Mouse (Mus musculus) kidney, adult 2 months (tissue): ENCODE data around the gene Ube2z. TPM values are rescaled to one million over a fixed set of nuclear protein-coding genes. Genes with fewer than 3 reads are reported as not detected.
A peak's percentile ranks its signal among the peaks of the same experiment; 100 is the strongest.

Source experiments
- DNase-seq: peaks from one replicate; pipeline ENCODE4 v3.0.0; 2021
- H3K27ac ChIP-seq: fragments of 200-500 bp; 2 replicates; pipeline ENCODE4 v1.5.1; 2012; ENCODE audit warnings: low read depth, low read length, control low read depth, inconsistent platforms; ENCODE audit not compliant: insufficient read depth
- H3K27me3 ChIP-seq: fragments of 200-500 bp; replicated peaks from 2 replicates; pipeline ENCODE4 v1.6.1; 2012; ENCODE audit warnings: mild to moderate bottlenecking, moderate library complexity, low read length, inconsistent platforms; ENCODE audit not compliant: control insufficient read depth, insufficient read depth
- H3K36me3 ChIP-seq: fragments of 200-500 bp; 2 replicates; pipeline ENCODE4 v1.6.1; 2012; ENCODE audit warnings: mild to moderate bottlenecking, moderate library complexity, low read length, inconsistent platforms; ENCODE audit not compliant: control insufficient read depth, insufficient read depth
- H3K4me1 ChIP-seq: fragments of 200-500 bp; 2 replicates; pipeline ENCODE4 v1.6.1; 2011; ENCODE audit warnings: low read length; ENCODE audit not compliant: control insufficient read depth, insufficient read depth
- H3K4me3 ChIP-seq: fragments of 200-500 bp; 2 replicates; pipeline ENCODE4 v1.5.1; 2011; ENCODE audit warnings: mild to moderate bottlenecking, low read depth, low read length, control low read depth; ENCODE audit not compliant: insufficient read depth
- CTCF ChIP-seq: fragments of 200-500 bp; conservative IDR thresholded peaks from 2 replicates; pipeline ENCODE4 v1.5.1; 2011; ENCODE audit warnings: low read depth, mild to moderate bottlenecking, control low read depth, low read length, moderate library complexity, mixed read lengths; ENCODE audit not compliant: insufficient read depth, insufficient read length
- POLR2A ChIP-seq: fragments of 200-500 bp; IDR thresholded peaks from one replicate; pipeline ENCODE4 v1.6.1; 2011; ENCODE audit warnings: low read depth, low read length, control low read depth
- WGBS: fragments of 180-500 bp; shearing (Covaris S2); methylation state at CpG from one replicate; pipeline ENCODE4 v1.1.7; 2018; 5-methylcytosine and 5-hydroxymethylcytosine counted together
- polyA plus RNA-seq: library from polyadenylated mRNA; depleted of rRNA; stranded (reverse); fragments of >200 nt; gene quantifications from 2 replicates; pipeline ENCODE4 v1.2.3, GENCODE M21; 2012

Gene Ube2z
- polyA plus RNA-seq, 1 experiment, result 38.8 TPM

GRCm38 (mm10) chr11:96050854-96051253, 14.3 kb downstream of the Ube2z start:
- H3K36me3 ChIP-seq, result peaks cover 13% of the 10 kb centered on the region
- TF ChIP-seq POLR2A (no peak), CTCF (no peak)
- WGBS, result 85% methylated on average over 3 of the region's 3 CpGs
- H3K27me3 ChIP-seq, result no peaks in the 10 kb centered on the region
- H3K27ac ChIP-seq, result no peak overlapping the region
- peaks cover 8% of the 10 kb centered on the region; the same call in 1 of the 2 replicates for H3K4me1 ChIP-seq
- DNase-seq, result no peak
- no peak overlapping the region for H3K4me3 ChIP-seq

DNA sequence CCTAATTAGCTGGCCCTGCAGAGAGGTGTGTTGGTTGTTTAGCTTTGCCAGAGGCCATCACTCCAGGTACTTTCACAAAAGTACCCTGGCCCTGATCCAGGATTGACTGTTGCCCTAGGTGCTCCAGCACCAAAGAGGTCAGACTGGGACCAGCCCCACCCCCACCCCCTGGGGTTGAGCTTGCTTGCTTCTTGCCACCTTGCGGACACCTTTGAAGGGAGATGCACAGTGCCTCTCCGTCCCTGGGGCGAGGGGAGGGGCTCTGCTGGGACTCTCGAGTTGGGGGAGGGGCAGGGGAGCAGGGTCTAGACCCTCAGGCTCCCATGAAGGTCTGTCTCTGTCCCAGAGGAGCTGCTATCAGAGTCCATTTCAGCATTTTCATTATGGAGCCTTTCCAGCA, 15.2 kb downstream of the Ube2z start:
- Histone ChIP-seq H3K36me3 (peaks cover 13% of the 10 kb centered on the region), H3K4me3 (no peak overlapping the region), H3K27me3 (no peaks in the 10 kb centered on the region), H3K27ac (no peak overlapping the region), H3K4me1 (peaks cover 8% of the 10 kb centered on the region; the same call in 1 of the 2 replicates)
- 83% methylated on average over 4 of the region's 4 CpGs for WGBS
- TF ChIP-seq POLR2A, result no peak
- TF ChIP-seq CTCF, result no peak
- no peak for DNase-seq

DNA sequence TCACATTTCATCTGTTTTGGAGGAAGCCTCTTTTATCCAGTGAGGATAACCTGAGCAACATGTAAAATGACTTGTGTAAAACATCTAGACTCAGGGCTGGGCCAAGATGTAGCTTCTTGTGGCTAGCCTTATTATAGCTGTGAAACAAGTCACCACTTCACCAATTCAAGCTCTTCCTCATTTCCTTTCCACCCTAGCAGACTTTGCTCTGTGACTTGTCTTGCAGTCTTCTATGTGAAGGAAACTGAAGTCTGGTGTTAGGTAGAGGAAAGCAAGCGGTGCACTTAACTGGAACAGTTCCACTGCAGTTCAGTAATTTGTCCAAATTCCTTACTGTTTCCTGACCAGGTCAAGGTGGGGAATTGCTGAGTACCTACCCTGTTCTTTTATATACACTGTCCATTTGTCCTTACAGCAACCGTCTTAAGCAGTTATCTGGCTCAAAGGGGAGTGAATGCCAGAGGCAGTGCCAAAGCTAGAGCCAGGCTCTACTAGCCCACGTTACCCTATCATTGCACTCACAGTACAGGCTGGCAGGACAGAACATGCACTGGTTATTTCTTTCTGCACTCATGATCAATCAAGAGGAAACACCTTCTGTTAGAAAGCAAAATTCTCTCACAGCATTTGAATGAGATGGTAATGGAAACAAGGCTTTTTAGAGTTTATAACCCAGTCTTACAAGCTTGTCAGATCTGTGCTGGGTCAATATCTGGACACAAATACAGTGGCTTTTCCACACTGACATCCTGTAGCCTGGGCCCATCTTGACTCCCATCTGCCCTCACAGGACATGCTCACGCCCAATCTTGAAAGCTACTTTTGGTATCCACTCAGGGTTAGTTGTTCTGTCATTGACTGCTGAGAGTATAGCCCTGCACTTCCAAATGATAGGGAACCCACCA, 17.5 kb downstream of the Ube2z start:
- no peaks in the 10 kb centered on the region for H3K27me3 ChIP-seq
- H3K4me1 ChIP-seq, result peaks cover 8% of the 10 kb centered on the region; the same call in 1 of the 2 replicates
- no peak overlapping the region for H3K4me3 ChIP-seq
- 50% methylated on average over 4 of the region's 4 CpGs for WGBS
- no peak overlapping the region for H3K27ac ChIP-seq
- no peak for TF ChIP-seq POLR2A
- TF ChIP-seq CTCF, result no peak
- no peak for DNase-seq
- peaks cover 9% of the 10 kb centered on the region for H3K36me3 ChIP-seq

- 59% methylated on average over 2 of the region's 2 CpGs for WGBS
- peak; percentile 33 for DNase-seq
- Histone ChIP-seq H3K4me3 (no peak overlapping the region), H3K27me3 (no peaks in the 10 kb centered on the region), H3K36me3 (peaks cover 9% of the 10 kb centered on the region), H3K4me1 (peaks cover 8% of the 10 kb centered on the region; the same call in 1 of the 2 replicates), H3K27ac (no peak overlapping the region)
- TF ChIP-seq CTCF (no peak), POLR2A (no peak)
These were observed 18.4 kb downstream of the Ube2z start for GRCm38 (mm10) chr11:96046793-96047192.

DNA sequence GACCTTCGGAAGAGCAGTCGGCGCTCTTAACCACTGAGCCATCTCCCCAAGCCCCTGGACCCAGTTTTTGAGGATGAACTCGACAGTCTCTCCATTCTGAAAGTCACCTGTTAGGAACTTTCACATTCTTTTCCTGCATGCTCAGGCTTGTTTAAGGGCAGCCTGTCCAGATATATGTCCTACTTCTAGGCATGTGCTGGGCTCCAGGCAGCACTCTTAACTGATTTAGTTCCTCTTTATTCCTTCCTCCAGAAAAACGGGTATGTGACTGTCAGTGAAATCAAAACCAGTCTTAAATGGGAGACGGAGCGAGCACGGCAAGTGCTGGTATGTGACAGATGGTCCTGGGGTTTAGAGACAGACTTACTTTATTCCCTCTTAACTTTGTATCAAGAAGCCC, 19.2 kb downstream of the Ube2z start:
- WGBS, result 81% methylated on average over 8 of the region's 8 CpGs
- H3K27ac ChIP-seq, result no peak overlapping the region
- peaks cover 10% of the 10 kb centered on the region for H3K36me3 ChIP-seq
- H3K4me1 ChIP-seq, result peaks cover 8% of the 10 kb centered on the region; the same call in 1 of the 2 replicates
- no peaks in the 10 kb centered on the region for H3K27me3 ChIP-seq
- TF ChIP-seq CTCF (no peak), POLR2A (no peak)
- DNase-seq, result no peak
- no peak overlapping the region for H3K4me3 ChIP-seq

GRCm38 (mm10) chr11:96044803-96045567, 20.2 kb downstream of the Ube2z start:
- TF ChIP-seq POLR2A, result no peak
- Histone ChIP-seq H3K36me3 (peaks cover 6% of the 10 kb centered on the region), H3K4me3 (no peak overlapping the region), H3K4me1 (peaks cover 8% of the 10 kb centered on the region; the same call in 1 of the 2 replicates), H3K27ac (no peak overlapping the region), H3K27me3 (no peaks in the 10 kb centered on the region)
- no peak for DNase-seq
- 84% methylated on average over 11 of the region's 11 CpGs for WGBS

DNA sequence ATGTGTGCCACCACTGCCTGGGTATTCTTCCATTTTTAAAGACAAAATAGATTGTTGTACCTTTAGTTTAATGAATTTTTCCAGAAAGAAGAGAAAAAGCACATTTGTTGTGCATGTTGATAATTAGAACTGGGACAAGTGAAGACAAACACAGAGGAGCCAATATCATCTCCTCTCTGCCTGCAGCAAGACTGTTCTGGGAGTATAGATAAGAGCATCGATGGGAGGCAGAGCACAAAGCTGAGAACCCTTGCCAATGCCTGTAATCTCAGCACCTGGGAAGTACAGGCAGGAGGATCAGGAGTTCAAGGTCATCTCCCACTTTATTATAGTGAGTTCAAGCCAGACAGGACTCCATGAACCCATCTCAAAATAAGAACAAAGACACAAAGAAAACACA, 26.6 kb downstream of the Ube2z start:
- no peak for TF ChIP-seq CTCF
- TF ChIP-seq POLR2A, result no peak
- Histone ChIP-seq H3K4me3 (no peak overlapping the region), H3K4me1 (0 out of 2 replicates have a peak, but pooled peaks cover 2% of the 10 kb centered on the region), H3K36me3 (peaks cover 5% of the 10 kb centered on the region), H3K27ac (no peak overlapping the region), H3K27me3 (no peaks in the 10 kb centered on the region)
- 87% methylated on average over 1 of the region's 1 CpGs for WGBS
- DNase-seq, result no peak
